Mouse (Mus musculus): Measurements from ENCODE around the gene S100a3.

- TF ChIP-seq E2F4 (IDR thresholded peaks at IDR 0.05; ENCODE audit: insufficient read depth) (no peak), POLR2A (IDR thresholded peaks at IDR 0.05; ENCODE audit: insufficient read length, low read depth) (no peak), USF1 (IDR thresholded peaks at IDR 0.05; ENCODE audit: low read depth) (no peak), CEBPB (IDR thresholded peaks at IDR 0.05; ENCODE audit: insufficient read depth, poor library complexity, severe bottlenecking) (no peak), MYOD1 (IDR thresholded peaks at IDR 0.05; ENCODE audit: control insufficient read depth in 1 of 3, insufficient read length in 2 of 3, low read depth in 2 of 3) (no peak), TCF12 (IDR thresholded peaks at IDR 0.05; ENCODE audit: insufficient read depth, poor library complexity, severe bottlenecking) (no peak), MYOG (IDR thresholded peaks at IDR 0.05; ENCODE audit: control insufficient read depth in 1 of 3, insufficient read depth in 1 of 3, insufficient read length in 2 of 3, low read depth in 2 of 3) (no peak), POLR2AphosphoS2 (IDR thresholded peaks at IDR 0.05; ENCODE audit: insufficient read length, low read depth) (no peak), MAX (IDR thresholded peaks at IDR 0.05; ENCODE audit: low read depth) (no peak), TCF3 (IDR thresholded peaks at IDR 0.05; ENCODE audit: insufficient read length, low read depth) (no peak), SRF (IDR thresholded peaks at IDR 0.05; ENCODE audit: control insufficient read depth, insufficient read length, low read depth) (no peak)
Observed at GRCm38 (mm10) chr3:90540904-90541303, 19.5 kb upstream of the S100a3 start.
